Mouse (Mus musculus): ENCODE results near the gene Tuba3a.

The Tuba3a gene

GRCm38 (mm10) chr6:125266091-125266490 is 19.8 kb downstream of the Tuba3a start:
- no peak for DNase-seq (ENCODE audit: low spot score in 2 of 2)

- DNase-seq (ENCODE audit: low spot score in 2 of 2) = peak; percentile 51 to 64
Measured at GRCm38 (mm10) chr6:125265239-125265638, 20.6 kb downstream of the Tuba3a start.

- no peak for DNase-seq (ENCODE audit: low spot score in 2 of 2)
Measured at GRCm38 (mm10) chr6:125264219-125264618, 21.6 kb downstream of the Tuba3a start.

- no peak for DNase-seq (ENCODE audit: low spot score in 2 of 2)
Measured at GRCm38 (mm10) chr6:125260006-125260555, 25.8 kb downstream of the Tuba3a start.

GRCm38 (mm10) chr6:125256222-125256966 is 29.4 kb downstream of the Tuba3a start:
- no peak for DNase-seq (ENCODE audit: low spot score in 2 of 2)

- no peak for DNase-seq (ENCODE audit: low spot score in 2 of 2)
Measured at GRCm38 (mm10) chr6:125255516-125256044, 30.3 kb downstream of the Tuba3a start.

- no peak for DNase-seq (ENCODE audit: low spot score in 2 of 2)
Measured at GRCm38 (mm10) chr6:125253863-125254715, 31.8 kb downstream of the Tuba3a start.

- DNase-seq (ENCODE audit: low spot score in 2 of 2) = no peak
Measured at GRCm38 (mm10) chr6:125252711-125253110, 33.1 kb downstream of the Tuba3a start.

- DNase-seq (ENCODE audit: low spot score in 2 of 2) = no peak
Measured at GRCm38 (mm10) chr6:125252285-125252684, 33.6 kb downstream of the Tuba3a start.

- DNase-seq (ENCODE audit: low spot score in 2 of 2) = no peak
Measured at GRCm38 (mm10) chr6:125244551-125244950, 41.3 kb downstream of the Tuba3a start.

GRCm38 (mm10) chr6:125241566-125241965 is 44.3 kb downstream of the Tuba3a start:
- DNase-seq (ENCODE audit: low spot score in 2 of 2) = no peak

GRCm38 (mm10) chr6:125240617-125241016 is 45.2 kb downstream of the Tuba3a start:
- DNase-seq (ENCODE audit: low spot score in 2 of 2) = no peak

GRCm38 (mm10) chr6:125239547-125239946 is 46.3 kb downstream of the Tuba3a start:
- no peak for DNase-seq (ENCODE audit: low spot score in 2 of 2)

- DNase-seq (ENCODE audit: low spot score in 2 of 2) = no peak
Measured at GRCm38 (mm10) chr6:125238396-125238795, 47.4 kb downstream of the Tuba3a start.

GRCm38 (mm10) chr6:125237421-125237820 is 48.4 kb downstream of the Tuba3a start:
- no peak for DNase-seq (ENCODE audit: low spot score in 2 of 2)

GRCm38 (mm10) chr6:125236782-125237181 is 49.1 kb downstream of the Tuba3a start, which contains the start of gene Cd27:
Gene Cd27, minus strand, starts transcription at chr6:125237010.
- DNase-seq (ENCODE audit: low spot score in 2 of 2) = no peak

GRCm38 (mm10) chr6:125236341-125236740 is 49.5 kb downstream of the Tuba3a start:
- no peak for DNase-seq (ENCODE audit: low spot score in 2 of 2)

GRCm38 (mm10) chr6:125234520-125234828 is 51.4 kb downstream of the Tuba3a start:
- no peak for DNase-seq (ENCODE audit: low spot score in 2 of 2)

GRCm38 (mm10) chr6:125233816-125234519 is 51.9 kb downstream of the Tuba3a start:
- DNase-seq (ENCODE audit: low spot score in 2 of 2) = no peak

GRCm38 (mm10) chr6:125232516-125232915 is 53.3 kb downstream of the Tuba3a start:
- no peak for DNase-seq (ENCODE audit: low spot score in 2 of 2)

GRCm38 (mm10) chr6:125232045-125232437 is 53.8 kb downstream of the Tuba3a start:
- no peak for DNase-seq (ENCODE audit: low spot score in 2 of 2)

All from right cerebral cortex, adult 2 months (tissue).